Mouse (Mus musculus): ENCODE data around the gene Angptl6. TPM values are rescaled to one million over a fixed set of nuclear protein-coding genes. Genes with fewer than 3 reads are reported as not detected.

Gene Angptl6
- polyA plus RNA-seq, 1 experiment from 2014 or later: 11.8 TPM

DNA sequence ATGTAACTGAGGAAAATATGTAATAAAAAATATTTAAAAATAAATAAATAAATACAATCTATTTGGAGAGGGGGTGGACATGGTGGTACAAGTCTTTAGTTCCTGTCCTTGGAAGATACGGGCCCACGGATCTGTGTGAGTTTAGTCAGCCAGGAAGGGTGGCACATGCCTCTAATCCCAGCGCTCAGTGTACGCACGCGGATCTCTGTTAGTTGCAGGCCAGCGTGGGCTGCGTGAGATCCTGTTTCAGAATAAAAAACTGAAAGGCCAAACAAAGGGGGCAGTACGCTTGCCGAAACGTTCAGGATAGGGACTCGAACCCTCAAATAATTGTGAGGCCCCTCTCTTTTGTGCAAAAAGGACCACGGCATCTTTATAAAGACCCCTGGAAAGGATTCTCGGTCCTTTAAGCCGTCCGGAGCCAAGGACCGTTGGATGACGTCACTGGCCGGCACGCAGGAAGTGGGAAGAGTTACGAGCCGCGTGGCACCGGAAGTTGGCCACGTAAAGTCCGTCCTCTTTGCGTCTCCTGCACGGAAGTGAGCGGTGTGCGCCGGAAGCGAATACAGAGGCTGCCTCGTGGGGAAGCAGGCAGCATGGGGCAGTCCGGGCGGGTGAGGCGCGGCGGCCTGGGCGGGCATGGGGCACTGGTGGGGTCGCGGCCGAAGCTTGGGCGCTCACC lies 8.3 kb upstream of the Angptl6 start, which contains the start of gene Ppan:
Gene Ppan (plus strand): TSS at position 472 of the 682 bp plus-strand sequence.
- H3K4me2 ChIP-seq (replicated peaks): peak within 1 kb of the TSS; percentile 93
- no peaks in the 10 kb centered on the region for H3K9me3 ChIP-seq (ENCODE audit: control insufficient read depth, low read length)
- peak within 1 kb of the TSS; percentile 80 for H3K4me3 ChIP-seq (replicated peaks; ENCODE audit: low read length)
- H3K27ac ChIP-seq: peak within 1 kb of the TSS; percentile 97
- peak; percentile 96 for ATAC-seq (ENCODE audit: low FRiP score)
- H3K27me3 ChIP-seq (ENCODE audit: control insufficient read depth, insufficient read depth, low read length): no peaks in the 10 kb centered on the region
- peaks cover 17% of the 10 kb centered on the region for H3K4me1 ChIP-seq (replicated peaks; ENCODE audit: control insufficient read depth, insufficient read depth, low read length)
- H3K36me3 ChIP-seq (replicated peaks; ENCODE audit: control insufficient read depth, insufficient read depth): peaks cover 37% of the 10 kb centered on the region
- peak; percentile 96 for DNase-seq (ENCODE audit: low spot score)
- peak within 1 kb of the TSS; percentile 83 for H3K9ac ChIP-seq
- under 1% methylated on average over 43 of the region's 43 CpGs for WGBS

- no peak for ATAC-seq (ENCODE audit: low FRiP score)
- peak overlapping the region; percentile 97 for H3K27ac ChIP-seq
- peak overlapping the region; percentile 93 for H3K4me2 ChIP-seq (replicated peaks)
- H3K9ac ChIP-seq: no peak overlapping the region
- no peak for DNase-seq (ENCODE audit: low spot score)
- no peaks in the 10 kb centered on the region for H3K27me3 ChIP-seq (ENCODE audit: control insufficient read depth, insufficient read depth, low read length)
- H3K4me3 ChIP-seq (replicated peaks; ENCODE audit: low read length): peak overlapping the region; percentile 80; the same call in 1 of the 2 replicates
- 93% methylated on average over 6 of the region's 6 CpGs for WGBS
- peaks cover 31% of the 10 kb centered on the region for H3K36me3 ChIP-seq (replicated peaks; ENCODE audit: control insufficient read depth, insufficient read depth)
- H3K9me3 ChIP-seq (ENCODE audit: control insufficient read depth, low read length): no peaks in the 10 kb centered on the region
- H3K4me1 ChIP-seq (replicated peaks; ENCODE audit: control insufficient read depth, insufficient read depth, low read length): peaks cover 17% of the 10 kb centered on the region
These were observed 7.7 kb upstream of the Angptl6 start for GRCm38 (mm10) chr9:20887191-20887590.

GRCm38 (mm10) chr9:20886563-20886962 lies 7.0 kb upstream of the Angptl6 start:
- H3K9ac ChIP-seq: no peak overlapping the region
- no peak overlapping the region for H3K4me3 ChIP-seq (replicated peaks; ENCODE audit: low read length)
- no peaks in the 10 kb centered on the region for H3K27me3 ChIP-seq (ENCODE audit: control insufficient read depth, insufficient read depth, low read length)
- no peak overlapping the region for H3K27ac ChIP-seq
- H3K36me3 ChIP-seq (replicated peaks; ENCODE audit: control insufficient read depth, insufficient read depth): peaks cover 25% of the 10 kb centered on the region
- no peaks in the 10 kb centered on the region for H3K9me3 ChIP-seq (ENCODE audit: control insufficient read depth, low read length)
- peaks cover 17% of the 10 kb centered on the region for H3K4me1 ChIP-seq (replicated peaks; ENCODE audit: control insufficient read depth, insufficient read depth, low read length)
- no peak for ATAC-seq (ENCODE audit: low FRiP score)
- WGBS: 100% methylated on average over 2 of the region's 2 CpGs
- DNase-seq (ENCODE audit: low spot score): no peak
- H3K4me2 ChIP-seq (replicated peaks): no peak overlapping the region

DNA sequence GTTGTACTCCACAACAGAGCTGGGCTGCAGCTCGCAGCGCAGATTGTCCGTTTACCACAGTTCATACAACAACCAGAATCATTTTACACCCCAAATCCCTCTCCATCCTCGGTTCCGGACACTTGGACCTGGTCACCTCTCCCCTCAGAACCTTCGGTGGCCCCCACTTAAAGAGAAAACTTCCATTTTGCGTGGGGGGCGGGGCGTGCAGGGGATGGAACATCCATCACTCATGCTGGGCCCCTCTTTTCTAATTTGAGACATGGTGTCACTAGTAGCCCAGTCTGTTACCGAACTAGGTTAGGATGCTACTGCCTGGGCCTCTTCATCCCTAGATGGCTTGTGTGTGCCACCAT lies 839 bp downstream of the Angptl6 start:
- H3K9me3 ChIP-seq (ENCODE audit: control insufficient read depth, low read length): no peaks in the 10 kb centered on the region
- DNase-seq (ENCODE audit: low spot score) (no peak), ATAC-seq (ENCODE audit: low FRiP score) (peak; percentile 13)
- no peaks in the 10 kb centered on the region for H3K36me3 ChIP-seq (replicated peaks; ENCODE audit: control insufficient read depth, insufficient read depth)
- 26% methylated on average over 10 of the region's 10 CpGs for WGBS
- peak overlapping the region; percentile 34 for H3K4me3 ChIP-seq (replicated peaks; ENCODE audit: low read length)
- peak overlapping the region; percentile 66 for H3K4me2 ChIP-seq (replicated peaks)
- H3K27me3 ChIP-seq (ENCODE audit: control insufficient read depth, insufficient read depth, low read length): no peaks in the 10 kb centered on the region
- peak overlapping the region; percentile 71 for H3K9ac ChIP-seq
- H3K4me1 ChIP-seq (replicated peaks; ENCODE audit: control insufficient read depth, insufficient read depth, low read length): no peaks in the 10 kb centered on the region
- H3K27ac ChIP-seq: peak overlapping the region; percentile 92

- WGBS: under 1% methylated on average over 69 of the region's 69 CpGs
- H3K9me3 ChIP-seq (ENCODE audit: control insufficient read depth, low read length): no peaks in the 10 kb centered on the region
These were observed 1.4 kb downstream of the Angptl6 start for GRCm38 (mm10) chr9:20878041-20878709.

DNA sequence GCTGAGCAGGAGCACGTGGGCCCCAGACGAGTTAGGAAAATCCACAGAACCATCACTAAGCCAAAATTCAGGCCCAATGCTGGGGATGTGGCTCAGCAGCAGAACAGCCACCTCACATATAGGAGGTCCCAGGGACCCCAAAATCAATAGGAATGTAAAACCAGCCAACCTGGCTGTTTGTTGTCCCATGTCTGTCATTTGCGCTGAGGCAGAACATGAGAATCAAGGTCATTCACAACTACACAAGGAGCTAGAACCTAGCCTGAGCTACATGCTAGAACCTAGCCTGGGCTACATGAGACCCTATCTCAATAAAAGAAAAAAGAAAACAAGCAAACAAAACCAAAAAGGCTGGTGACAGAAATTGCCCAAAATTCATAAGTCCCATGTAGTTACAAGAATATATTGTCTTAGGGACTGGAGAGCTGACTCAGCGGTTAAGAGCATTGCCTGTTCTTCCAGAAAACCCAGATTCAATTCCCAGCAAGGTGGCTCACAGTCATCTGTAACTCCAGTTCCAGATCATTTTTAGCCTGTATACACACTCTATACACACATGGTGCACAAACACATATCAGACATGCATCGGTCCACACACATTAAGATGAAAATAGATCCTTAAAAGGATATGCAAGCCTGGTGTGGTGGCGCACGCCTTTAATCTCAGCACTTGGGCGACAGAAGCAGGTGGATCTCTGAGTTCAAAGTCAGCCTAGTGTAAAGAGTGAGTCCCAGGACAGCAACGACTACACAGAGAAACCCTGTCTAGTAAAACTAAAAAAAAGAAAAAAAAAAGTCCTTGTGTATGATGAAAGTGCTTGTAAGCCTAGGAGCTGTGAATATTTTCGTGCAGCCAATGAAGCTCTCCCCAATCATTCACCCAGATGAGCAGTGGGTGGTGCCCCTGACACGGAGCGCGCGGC lies 2.1 kb downstream of the Angptl6 start:
- WGBS: 37% methylated on average over 14 of the region's 14 CpGs
- H3K27ac ChIP-seq: peak overlapping the region; percentile 40; the same call in 1 of the 2 replicates

More at GRCm38 (mm10) chr9:20878041-20878709, 1.4 kb downstream of the Angptl6 start:
- Histone ChIP-seq H3K9ac (peak overlapping the region; percentile 71), H3K27ac (peak overlapping the region; percentile 92), H3K36me3 (replicated peaks; ENCODE audit: control insufficient read depth, insufficient read depth) (no peaks in the 10 kb centered on the region), H3K4me2 (replicated peaks) (peak overlapping the region; percentile 66), H3K4me3 (replicated peaks; ENCODE audit: low read length) (peak overlapping the region; percentile 34), H3K4me1 (replicated peaks; ENCODE audit: control insufficient read depth, insufficient read depth, low read length) (no peaks in the 10 kb centered on the region), H3K27me3 (ENCODE audit: control insufficient read depth, insufficient read depth, low read length) (no peaks in the 10 kb centered on the region)
- ATAC-seq (ENCODE audit: low FRiP score) (peak; percentile 93), DNase-seq (ENCODE audit: low spot score) (peak; percentile 100)

GRCm38 (mm10) chr9:20876318-20877117 lies 3.0 kb downstream of the Angptl6 start:
- ATAC-seq (ENCODE audit: low FRiP score): no peak
- no peaks in the 10 kb centered on the region for H3K4me1 ChIP-seq (replicated peaks; ENCODE audit: control insufficient read depth, insufficient read depth, low read length)
- WGBS: 79% methylated on average over 8 of the region's 9 CpGs
- no peak overlapping the region for H3K27ac ChIP-seq
- H3K27me3 ChIP-seq (ENCODE audit: control insufficient read depth, insufficient read depth, low read length): 0 out of 2 replicates have a peak, but pooled peaks cover under 1% of the 10 kb centered on the region
- H3K4me2 ChIP-seq (replicated peaks): no peak overlapping the region
- H3K9ac ChIP-seq: no peak overlapping the region
- no peak for DNase-seq (ENCODE audit: low spot score)
- no peak overlapping the region for H3K4me3 ChIP-seq (replicated peaks; ENCODE audit: low read length)
- H3K9me3 ChIP-seq (ENCODE audit: control insufficient read depth, low read length): no peaks in the 10 kb centered on the region
- H3K36me3 ChIP-seq (replicated peaks; ENCODE audit: control insufficient read depth, insufficient read depth): no peaks in the 10 kb centered on the region

More for the DNA sequence above, 2.1 kb downstream of the Angptl6 start:
- Histone ChIP-seq H3K4me2 (replicated peaks) (peak overlapping the region; percentile 66), H3K36me3 (replicated peaks; ENCODE audit: control insufficient read depth, insufficient read depth) (no peaks in the 10 kb centered on the region), H3K27me3 (ENCODE audit: control insufficient read depth, insufficient read depth, low read length) (no peaks in the 10 kb centered on the region), H3K4me1 (replicated peaks; ENCODE audit: control insufficient read depth, insufficient read depth, low read length) (no peaks in the 10 kb centered on the region), H3K9me3 (ENCODE audit: control insufficient read depth, low read length) (no peaks in the 10 kb centered on the region), H3K9ac (peak overlapping the region; percentile 35; the same call in 1 of the 2 replicates), H3K4me3 (replicated peaks; ENCODE audit: low read length) (peak overlapping the region; percentile 34)
- DNase-seq (ENCODE audit: low spot score): no peak
- no peak for ATAC-seq (ENCODE audit: low FRiP score)

GRCm38 (mm10) chr9:20875021-20875790 lies 4.3 kb downstream of the Angptl6 start:
- no peak overlapping the region for H3K27ac ChIP-seq
- WGBS: 70% methylated on average over 23 of the region's 23 CpGs
- no peak overlapping the region for H3K9ac ChIP-seq
- DNase-seq (ENCODE audit: low spot score) (no peak), ATAC-seq (ENCODE audit: low FRiP score) (no peak)
- no peaks in the 10 kb centered on the region for H3K36me3 ChIP-seq (replicated peaks; ENCODE audit: control insufficient read depth, insufficient read depth)
- no peak overlapping the region for H3K4me2 ChIP-seq (replicated peaks)
- H3K27me3 ChIP-seq (ENCODE audit: control insufficient read depth, insufficient read depth, low read length): peaks cover 14% of the 10 kb centered on the region
- H3K4me3 ChIP-seq (replicated peaks; ENCODE audit: low read length): no peak overlapping the region
- H3K4me1 ChIP-seq (replicated peaks; ENCODE audit: control insufficient read depth, insufficient read depth, low read length): no peaks in the 10 kb centered on the region
- H3K9me3 ChIP-seq (ENCODE audit: control insufficient read depth, low read length): no peaks in the 10 kb centered on the region
